Mouse (Mus musculus) Muller cell, postnatal 12 days (primary cell): ENCODE results near the gene Aldh8a1.

ENCODE experiments used
- DNase-seq: peaks from one replicate; pipeline ENCODE4 v3.0.0-alpha.2; 2015; ENCODE audit errors: inconsistent ontology term

Aldh8a1 gene

GRCm38 (mm10) chr10:21376682-21377473, at the start of gene Aldh8a1:
Aldh8a1 (plus strand) TSS chr10:21377291.
- DNase-seq, result no peak

- no peak for DNase-seq
Measured at GRCm38 (mm10) chr10:21327605-21328135, 49.4 kb upstream of the Aldh8a1 start.

- DNase-seq, result peak; percentile 41
Measured at GRCm38 (mm10) chr10:21334349-21335105, 42.6 kb upstream of the Aldh8a1 start.

GRCm38 (mm10) chr10:21335534-21335933, 41.6 kb upstream of the Aldh8a1 start:
- no peak for DNase-seq

- no peak for DNase-seq
Measured at GRCm38 (mm10) chr10:21337191-21337590, 39.9 kb upstream of the Aldh8a1 start.

- no peak for DNase-seq
Measured at GRCm38 (mm10) chr10:21341706-21342105, 35.4 kb upstream of the Aldh8a1 start.

GRCm38 (mm10) chr10:21342331-21343005, 34.6 kb upstream of the Aldh8a1 start:
- no peak for DNase-seq

GRCm38 (mm10) chr10:21347332-21347731, 29.8 kb upstream of the Aldh8a1 start:
- no peak for DNase-seq

- DNase-seq, result no peak
Measured at GRCm38 (mm10) chr10:21349449-21349848, 27.6 kb upstream of the Aldh8a1 start.

GRCm38 (mm10) chr10:21349946-21350345, 27.1 kb upstream of the Aldh8a1 start:
- DNase-seq, result no peak

- no peak for DNase-seq
Measured at GRCm38 (mm10) chr10:21350531-21351515, 26.3 kb upstream of the Aldh8a1 start.

- peak; percentile 77 for DNase-seq
Measured at GRCm38 (mm10) chr10:21351766-21352165, 25.3 kb upstream of the Aldh8a1 start.

- DNase-seq, result peak; percentile 53
Measured at GRCm38 (mm10) chr10:21353890-21354289, 23.2 kb upstream of the Aldh8a1 start.

GRCm38 (mm10) chr10:21354506-21354905, 22.6 kb upstream of the Aldh8a1 start:
- no peak for DNase-seq

- DNase-seq, result no peak
Measured at GRCm38 (mm10) chr10:21357986-21358385, 19.1 kb upstream of the Aldh8a1 start.

- DNase-seq, result no peak
Measured at GRCm38 (mm10) chr10:21359086-21359485, 18.0 kb upstream of the Aldh8a1 start.

GRCm38 (mm10) chr10:21361871-21362270, 15.2 kb upstream of the Aldh8a1 start:
- DNase-seq, result no peak

- no peak for DNase-seq
Measured at GRCm38 (mm10) chr10:21363297-21363696, 13.8 kb upstream of the Aldh8a1 start.

- no peak for DNase-seq
Measured at GRCm38 (mm10) chr10:21364946-21365345, 12.1 kb upstream of the Aldh8a1 start.

GRCm38 (mm10) chr10:21365897-21366296, 11.2 kb upstream of the Aldh8a1 start:
- no peak for DNase-seq

- DNase-seq, result no peak
Measured at GRCm38 (mm10) chr10:21366471-21366870, 10.6 kb upstream of the Aldh8a1 start.
